Mouse (Mus musculus) kidney, adult 2 months (tissue): Measurements from ENCODE around the gene Oprm1. TPM values are rescaled to one million over a fixed set of nuclear protein-coding genes. Genes with fewer than 3 reads are reported as not detected.

Experiments used
- DNase-seq: peaks from one replicate; pipeline ENCODE4 v3.0.0; 2021
- H3K27ac ChIP-seq: fragments of 200-500 bp; 2 replicates; pipeline ENCODE4 v1.5.1; 2012; ENCODE audit warnings: low read depth, low read length, control low read depth, inconsistent platforms; ENCODE audit not compliant: insufficient read depth
- H3K27me3 ChIP-seq: fragments of 200-500 bp; replicated peaks from 2 replicates; pipeline ENCODE4 v1.6.1; 2012; ENCODE audit warnings: mild to moderate bottlenecking, moderate library complexity, low read length, inconsistent platforms; ENCODE audit not compliant: control insufficient read depth, insufficient read depth
- H3K36me3 ChIP-seq: fragments of 200-500 bp; 2 replicates; pipeline ENCODE4 v1.6.1; 2012; ENCODE audit warnings: mild to moderate bottlenecking, moderate library complexity, low read length, inconsistent platforms; ENCODE audit not compliant: control insufficient read depth, insufficient read depth
- H3K4me1 ChIP-seq: fragments of 200-500 bp; 2 replicates; pipeline ENCODE4 v1.6.1; 2011; ENCODE audit warnings: low read length; ENCODE audit not compliant: control insufficient read depth, insufficient read depth
- H3K4me3 ChIP-seq: fragments of 200-500 bp; 2 replicates; pipeline ENCODE4 v1.5.1; 2011; ENCODE audit warnings: mild to moderate bottlenecking, low read depth, low read length, control low read depth; ENCODE audit not compliant: insufficient read depth
- CTCF ChIP-seq: fragments of 200-500 bp; conservative IDR thresholded peaks from 2 replicates; pipeline ENCODE4 v1.5.1; 2011; ENCODE audit warnings: low read depth, mild to moderate bottlenecking, control low read depth, low read length, moderate library complexity, mixed read lengths; ENCODE audit not compliant: insufficient read depth, insufficient read length
- POLR2A ChIP-seq: fragments of 200-500 bp; IDR thresholded peaks from one replicate; pipeline ENCODE4 v1.6.1; 2011; ENCODE audit warnings: low read depth, low read length, control low read depth
- WGBS: fragments of 180-500 bp; shearing (Covaris S2); methylation state at CpG from one replicate; pipeline ENCODE4 v1.1.7; 2018; 5-methylcytosine and 5-hydroxymethylcytosine counted together
- polyA plus RNA-seq: library from polyadenylated mRNA; depleted of rRNA; stranded (reverse); fragments of >200 nt; gene quantifications from 2 replicates; pipeline ENCODE4 v1.2.3, GENCODE M21; 2012

Oprm1 gene
- polyA plus RNA-seq, 1 experiment = not detected

- no peaks in the 10 kb centered on the region for H3K4me1 ChIP-seq
- WGBS = 81% methylated on average over 1 of the region's 1 CpGs
- 0 out of 2 replicates have a peak, but pooled peaks cover 2% of the 10 kb centered on the region for H3K36me3 ChIP-seq
- H3K4me3 ChIP-seq = no peak overlapping the region
- TF ChIP-seq POLR2A (no peak), CTCF (no peak)
- no peak overlapping the region for H3K27ac ChIP-seq
- H3K27me3 ChIP-seq = no peaks in the 10 kb centered on the region
- DNase-seq = no peak
Measured at GRCm38 (mm10) chr10:6953115-6953514, 194.8 kb downstream of the Oprm1 start.

- no peak for DNase-seq
- TF ChIP-seq CTCF (no peak), POLR2A (no peak)
- Histone ChIP-seq H3K4me1 (no peaks in the 10 kb centered on the region), H3K36me3 (0 out of 2 replicates have a peak, but pooled peaks cover 2% of the 10 kb centered on the region), H3K27me3 (no peaks in the 10 kb centered on the region), H3K4me3 (no peak overlapping the region), H3K27ac (no peak overlapping the region)
Measured at GRCm38 (mm10) chr10:6954533-6954932, 196.2 kb downstream of the Oprm1 start.

GRCm38 (mm10) chr10:6956357-6956756 lies 198.1 kb downstream of the Oprm1 start:
- TF ChIP-seq CTCF (no peak), POLR2A (no peak)
- Histone ChIP-seq H3K4me3 (no peak overlapping the region), H3K36me3 (0 out of 2 replicates have a peak, but pooled peaks cover 2% of the 10 kb centered on the region), H3K4me1 (no peaks in the 10 kb centered on the region), H3K27me3 (no peaks in the 10 kb centered on the region), H3K27ac (no peak overlapping the region)
- DNase-seq = no peak
- WGBS = 81% methylated on average over 2 of the region's 2 CpGs

GRCm38 (mm10) chr10:6958791-6959190 lies 200.5 kb downstream of the Oprm1 start:
- no peak overlapping the region for H3K27ac ChIP-seq
- no peaks in the 10 kb centered on the region for H3K27me3 ChIP-seq
- DNase-seq = no peak
- H3K36me3 ChIP-seq = no peaks in the 10 kb centered on the region
- H3K4me1 ChIP-seq = no peaks in the 10 kb centered on the region
- TF ChIP-seq CTCF = no peak
- TF ChIP-seq POLR2A = no peak
- 84% methylated on average over 5 of the region's 5 CpGs for WGBS
- H3K4me3 ChIP-seq = no peak overlapping the region

- DNase-seq = no peak
- H3K4me3 ChIP-seq = no peak overlapping the region
- WGBS = 85% methylated on average over 8 of the region's 8 CpGs
- H3K4me1 ChIP-seq = no peaks in the 10 kb centered on the region
- no peak overlapping the region for H3K27ac ChIP-seq
- H3K36me3 ChIP-seq = no peaks in the 10 kb centered on the region
- H3K27me3 ChIP-seq = no peaks in the 10 kb centered on the region
- TF ChIP-seq CTCF = no peak
- TF ChIP-seq POLR2A = no peak
Measured at GRCm38 (mm10) chr10:6967588-6968242, 209.4 kb downstream of the Oprm1 start.

GRCm38 (mm10) chr10:6968334-6968733 lies 210.0 kb downstream of the Oprm1 start:
- Histone ChIP-seq H3K36me3 (no peaks in the 10 kb centered on the region), H3K27me3 (no peaks in the 10 kb centered on the region), H3K27ac (no peak overlapping the region), H3K4me1 (no peaks in the 10 kb centered on the region), H3K4me3 (no peak overlapping the region)
- TF ChIP-seq CTCF (no peak), POLR2A (no peak)
- 84% methylated on average over 1 of the region's 1 CpGs for WGBS
- no peak for DNase-seq

- Histone ChIP-seq H3K4me1 (no peaks in the 10 kb centered on the region), H3K27me3 (no peaks in the 10 kb centered on the region), H3K4me3 (no peak overlapping the region), H3K36me3 (no peaks in the 10 kb centered on the region), H3K27ac (no peak overlapping the region)
- no peak for DNase-seq
- TF ChIP-seq CTCF (no peak), POLR2A (no peak)
- WGBS = 92% methylated on average over 2 of the region's 2 CpGs
Measured at GRCm38 (mm10) chr10:6977843-6978242, 219.5 kb downstream of the Oprm1 start.

GRCm38 (mm10) chr10:6978733-6979132 lies 220.4 kb downstream of the Oprm1 start:
- Histone ChIP-seq H3K4me1 (no peaks in the 10 kb centered on the region), H3K4me3 (no peak overlapping the region), H3K27ac (no peak overlapping the region), H3K27me3 (no peaks in the 10 kb centered on the region), H3K36me3 (no peaks in the 10 kb centered on the region)
- 100% methylated on average over 1 of the region's 1 CpGs for WGBS
- TF ChIP-seq POLR2A = no peak
- no peak for TF ChIP-seq CTCF
- no peak for DNase-seq
